Mouse (Mus musculus): Measurements from ENCODE around the gene Trp53bp1. TPM values are rescaled to one million over a fixed set of nuclear protein-coding genes. Genes with fewer than 3 reads are reported as not detected.
A peak's percentile ranks its signal among the peaks of the same experiment; 100 is the strongest.

Trp53bp1 gene
- total and polyA plus RNA-seq, 3 experiments, result 38.0 to 68.7 (median 55.2) TPM

GRCm38 (mm10) chr2:121153100-121153499 is 118.1 kb downstream of the Trp53bp1 start:
- in situ Hi-C loops (cut with MboI; ENCODE audit: low pct_ligation_motif_present, low pct_unique_long_range_greater_than_20kb, low sequenced_read_pairs), result no loop called here
- no peaks in the 10 kb centered on the region for H3K79me2 ChIP-seq (replicated peaks; ENCODE audit: control insufficient read depth, extremely low read depth, insufficient read depth, poor library complexity, severe bottlenecking)
- H3K4me3 ChIP-seq (replicated peaks in 1 of 3; ENCODE audit: low read depth in 2 of 3, low read length in 2 of 3, poor library complexity in 1 of 3), result no peak overlapping the region
- DNase-seq (ENCODE audit: extremely low read depth), result no peak
- dilution Hi-C loops (cut with MboI; ENCODE audit: extremely low pct_ligation_motif_present, extremely low pct_unique_long_range_greater_than_20kb, low sequenced_read_pairs), result no loop called here
- no peaks in the 10 kb centered on the region for H3K9me3 ChIP-seq (replicated peaks; ENCODE audit: low read length)
- no peak overlapping the region for H3K4me2 ChIP-seq (ENCODE audit: insufficient read depth, low read depth, poor library complexity, severe bottlenecking)
- H3K36me3 ChIP-seq (replicated peaks in 1 of 2; ENCODE audit: control insufficient read depth in 1 of 2, insufficient read depth in 1 of 2, low read length in 1 of 2), result peaks cover 32 to 75% of the 10 kb centered on the region in 2 experiments
- TF ChIP-seq CTCF (conservative IDR thresholded peaks at IDR 0.05 in 1 of 2, IDR thresholded peaks at IDR 0.05 in 1 of 2; ENCODE audit: low read depth in 2 of 2, low read length in 2 of 2) (peak in 1 of 2 experiments; percentile 44; a peak in 2 of 4 replicates), RAD21 (IDR thresholded peaks at IDR 0.05; ENCODE audit: low read depth, low read length) (peak; percentile 9), MYC (IDR thresholded peaks at IDR 0.05; ENCODE audit: low read depth, low read length) (no peak)
- H3K27me3 ChIP-seq (replicated peaks), result no peaks in the 10 kb centered on the region
- no peaks in the 10 kb centered on the region for H3K4me1 ChIP-seq (ENCODE audit: control insufficient read depth in 1 of 2, insufficient read depth in 2 of 2)
- no peak overlapping the region for H3K9ac ChIP-seq (ENCODE audit: insufficient read depth, low read depth)
- no peak overlapping the region for H3K27ac ChIP-seq (ENCODE audit: insufficient read depth, low read depth)

DNA sequence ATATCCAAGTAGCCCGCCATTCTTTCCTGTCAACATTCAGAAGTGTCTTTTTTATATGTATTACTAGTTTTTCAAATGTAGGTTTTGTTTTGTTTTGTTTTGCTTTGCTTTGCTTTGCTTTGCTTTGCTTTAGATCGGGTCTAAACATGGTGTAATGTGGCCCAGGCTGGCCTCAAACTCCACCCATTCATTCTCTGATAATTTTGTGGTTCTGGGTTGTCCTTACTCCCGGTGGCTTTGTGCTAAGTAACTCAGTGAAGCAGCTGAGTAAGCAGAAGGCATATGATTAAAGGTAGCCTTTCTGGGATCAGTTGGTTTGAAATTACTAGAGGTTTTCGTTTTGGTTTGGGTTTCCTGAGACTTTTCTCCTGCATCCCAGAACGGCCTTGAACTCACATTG is 121.5 kb downstream of the Trp53bp1 start:
- H3K36me3 ChIP-seq (replicated peaks in 1 of 2; ENCODE audit: control insufficient read depth in 1 of 2, insufficient read depth in 1 of 2, low read length in 1 of 2), result peaks cover 34 to 81% of the 10 kb centered on the region in 2 experiments
- no peak for TF ChIP-seq TCF12 (IDR thresholded peaks at IDR 0.05; ENCODE audit: low read depth, low read length)
- TF ChIP-seq BHLHE40 (IDR thresholded peaks at IDR 0.05; ENCODE audit: low read depth, low read length), result no peak
- TF ChIP-seq ZC3H11A (IDR thresholded peaks at IDR 0.05; ENCODE audit: low read depth, low read length), result no peak
- no peak for TF ChIP-seq MYC (IDR thresholded peaks at IDR 0.05; ENCODE audit: low read depth, low read length)
- TF ChIP-seq ETS1 (conservative IDR thresholded peaks at IDR 0.05; ENCODE audit: low read depth, low read length), result no peak
- no peak for TF ChIP-seq JUN (IDR thresholded peaks at IDR 0.05; ENCODE audit: insufficient read depth, low read depth, low read length)
- no peak for TF ChIP-seq CHD1 (IDR thresholded peaks at IDR 0.05; ENCODE audit: low read depth, low read length)
- no peak for TF ChIP-seq USF1 (IDR thresholded peaks at IDR 0.05; ENCODE audit: low read depth, low read length)
- TF ChIP-seq HCFC1 (IDR thresholded peaks at IDR 0.05; ENCODE audit: low read depth, low read length), result no peak
- no peak for TF ChIP-seq TBP (conservative IDR thresholded peaks at IDR 0.05; ENCODE audit: low read depth, low read length)
- TF ChIP-seq NELFE (IDR thresholded peaks at IDR 0.05; ENCODE audit: low read depth, low read length), result no peak
- TF ChIP-seq USF2 (conservative IDR thresholded peaks at IDR 0.05; ENCODE audit: low read depth, low read length), result no peak
- TF ChIP-seq SMC3 (IDR thresholded peaks at IDR 0.05; ENCODE audit: low read depth, low read length), result no peak
- no peak overlapping the region for H3K9ac ChIP-seq (ENCODE audit: insufficient read depth, low read depth)
- in situ Hi-C loops (cut with MboI; ENCODE audit: low pct_ligation_motif_present, low pct_unique_long_range_greater_than_20kb, low sequenced_read_pairs), result no loop called here
- H3K79me2 ChIP-seq (replicated peaks; ENCODE audit: control insufficient read depth, extremely low read depth, insufficient read depth, poor library complexity, severe bottlenecking), result no peaks in the 10 kb centered on the region
- H3K4me1 ChIP-seq (ENCODE audit: control insufficient read depth in 1 of 2, insufficient read depth in 2 of 2), result no peaks in the 10 kb centered on the region
- no peak for DNase-seq (ENCODE audit: extremely low read depth)
- no peaks in the 10 kb centered on the region for H3K9me3 ChIP-seq (replicated peaks; ENCODE audit: low read length)
- no peak overlapping the region for H3K4me3 ChIP-seq (replicated peaks in 1 of 3; ENCODE audit: low read depth in 2 of 3, low read length in 2 of 3, poor library complexity in 1 of 3)
- no peak overlapping the region for H3K4me2 ChIP-seq (ENCODE audit: insufficient read depth, low read depth, poor library complexity, severe bottlenecking)
- no peaks in the 10 kb centered on the region for H3K27me3 ChIP-seq (replicated peaks)
- no peak overlapping the region for H3K27ac ChIP-seq (ENCODE audit: insufficient read depth, low read depth)
- dilution Hi-C loops (cut with MboI; ENCODE audit: extremely low pct_ligation_motif_present, extremely low pct_unique_long_range_greater_than_20kb, low sequenced_read_pairs), result no loop called here

Other genes with a start within 250 kb of the Trp53bp1 start
- gene Epb42, start 234.3 kb downstream of the Trp53bp1 start, total RNA-seq (2012; rRNA removed), result not detected in 2 replicates
- not detected in 2 replicates for gene Epb42, start 234.3 kb downstream of the Trp53bp1 start, total RNA-seq (2014; rRNA removed)
- not detected in 2 replicates for gene Epb42, start 234.3 kb downstream of the Trp53bp1 start, polyA plus RNA-seq (2012; ENCODE audit: insufficient read length, low read depth)
- gene Tgm5, start 185.6 kb downstream of the Trp53bp1 start, total RNA-seq (2012; rRNA removed), result not detected in 2 replicates
- gene Tgm5, start 185.6 kb downstream of the Trp53bp1 start, total RNA-seq (2014; rRNA removed), result not detected in 2 replicates
- not detected in 2 replicates for gene Tgm5, start 185.6 kb downstream of the Trp53bp1 start, polyA plus RNA-seq (2012; ENCODE audit: insufficient read length, low read depth)
- gene Tgm7, start 161.6 kb downstream of the Trp53bp1 start, total RNA-seq (2012; rRNA removed), result not detected in 2 replicates
- not detected in 2 replicates for gene Tgm7, start 161.6 kb downstream of the Trp53bp1 start, total RNA-seq (2014; rRNA removed)
- gene Tgm7, start 161.6 kb downstream of the Trp53bp1 start, polyA plus RNA-seq (2012; ENCODE audit: insufficient read length, low read depth), result not detected in 2 replicates
- gene Adal, start 131.0 kb downstream of the Trp53bp1 start, total RNA-seq (2012; rRNA removed), result 7.3 and 8.1 TPM in 2 replicates
- gene Adal, start 131.0 kb downstream of the Trp53bp1 start, total RNA-seq (2014; rRNA removed), result 12.5 and 12.8 TPM in 2 replicates
- 10.0 and 10.4 TPM in 2 replicates for gene Adal, start 131.0 kb downstream of the Trp53bp1 start, polyA plus RNA-seq (2012; ENCODE audit: insufficient read length, low read depth)
- 9.3 and 10.6 TPM in 2 replicates for gene Lcmt2, start 130.8 kb downstream of the Trp53bp1 start, total RNA-seq (2012; rRNA removed)
- 5.7 and 6.4 TPM in 2 replicates for gene Lcmt2, start 130.8 kb downstream of the Trp53bp1 start, total RNA-seq (2014; rRNA removed)
- 11.7 and 12.3 TPM in 2 replicates for gene Lcmt2, start 130.8 kb downstream of the Trp53bp1 start, polyA plus RNA-seq (2012; ENCODE audit: insufficient read length, low read depth)
- gene Tubgcp4, start 100.8 kb downstream of the Trp53bp1 start, total RNA-seq (2012; rRNA removed), result 27.8 and 29.1 TPM in 2 replicates
- 31.0 and 35.1 TPM in 2 replicates for gene Tubgcp4, start 100.8 kb downstream of the Trp53bp1 start, total RNA-seq (2014; rRNA removed)
- 32.5 and 34.1 TPM in 2 replicates for gene Tubgcp4, start 100.8 kb downstream of the Trp53bp1 start, polyA plus RNA-seq (2012; ENCODE audit: insufficient read length, low read depth)
- gene Zscan29, start 100.3 kb downstream of the Trp53bp1 start, total RNA-seq (2012; rRNA removed), result 6.8 and 7.4 TPM in 2 replicates
- gene Zscan29, start 100.3 kb downstream of the Trp53bp1 start, total RNA-seq (2014; rRNA removed), result 4.9 and 5.4 TPM in 2 replicates
- 7.0 and 7.3 TPM in 2 replicates for gene Zscan29, start 100.3 kb downstream of the Trp53bp1 start, polyA plus RNA-seq (2012; ENCODE audit: insufficient read length, low read depth)
- 0.38 and 0.92 TPM in 2 replicates for gene Map1a, start 18.2 kb upstream of the Trp53bp1 start, total RNA-seq (2012; rRNA removed)
- 0.11 and 0.16 TPM in 2 replicates for gene Map1a, start 18.2 kb upstream of the Trp53bp1 start, total RNA-seq (2014; rRNA removed)
- gene Map1a, start 18.2 kb upstream of the Trp53bp1 start, polyA plus RNA-seq (2012; ENCODE audit: insufficient read length, low read depth), result 7.2 and 7.3 TPM in 2 replicates
- gene Ppip5k1, start 84.0 kb upstream of the Trp53bp1 start, total RNA-seq (2012; rRNA removed), result 11.0 and 11.9 TPM in 2 replicates
- 4.5 and 4.6 TPM in 2 replicates for gene Ppip5k1, start 84.0 kb upstream of the Trp53bp1 start, total RNA-seq (2014; rRNA removed)
- 10.4 and 12.3 TPM in 2 replicates for gene Ppip5k1, start 84.0 kb upstream of the Trp53bp1 start, polyA plus RNA-seq (2012; ENCODE audit: insufficient read length, low read depth)
- gene Ckmt1, start 86.3 kb upstream of the Trp53bp1 start, total RNA-seq (2012; rRNA removed), result 3.8 and 3.9 TPM in 2 replicates
- gene Ckmt1, start 86.3 kb upstream of the Trp53bp1 start, total RNA-seq (2014; rRNA removed), result 0.43 TPM in 1 of 2 replicates, not detected in the other
- 2.6 and 5.1 TPM in 2 replicates for gene Ckmt1, start 86.3 kb upstream of the Trp53bp1 start, polyA plus RNA-seq (2012; ENCODE audit: insufficient read length, low read depth)
- gene Strc, start 115.8 kb upstream of the Trp53bp1 start, total RNA-seq (2012; rRNA removed), result 4.8 and 6.3 TPM in 2 replicates
- 1.6 and 2.0 TPM in 2 replicates for gene Strc, start 115.8 kb upstream of the Trp53bp1 start, total RNA-seq (2014; rRNA removed)
- gene Strc, start 115.8 kb upstream of the Trp53bp1 start, polyA plus RNA-seq (2012; ENCODE audit: insufficient read length, low read depth), result 6.2 and 9.2 TPM in 2 replicates
- gene Pdia3, start 142.4 kb upstream of the Trp53bp1 start, total RNA-seq (2012; rRNA removed), result 54.5 and 86.7 TPM in 2 replicates
- gene Pdia3, start 142.4 kb upstream of the Trp53bp1 start, total RNA-seq (2014; rRNA removed), result 169 and 184 TPM in 2 replicates
- 356 and 406 TPM in 2 replicates for gene Pdia3, start 142.4 kb upstream of the Trp53bp1 start, polyA plus RNA-seq (2012; ENCODE audit: insufficient read length, low read depth)
- gene Catsper2, start 142.4 kb upstream of the Trp53bp1 start, total RNA-seq (2012; rRNA removed), result 0.89 and 1.5 TPM in 2 replicates
- 1.2 and 2.2 TPM in 2 replicates for gene Catsper2, start 142.4 kb upstream of the Trp53bp1 start, total RNA-seq (2014; rRNA removed)
- 1.8 TPM in 2 replicates for gene Catsper2, start 142.4 kb upstream of the Trp53bp1 start, polyA plus RNA-seq (2012; ENCODE audit: insufficient read length, low read depth)
- 0.38 and 1.4 TPM in 2 replicates for gene Ell3, start 172.9 kb upstream of the Trp53bp1 start, total RNA-seq (2012; rRNA removed)
- 2.1 and 2.3 TPM in 2 replicates for gene Ell3, start 172.9 kb upstream of the Trp53bp1 start, total RNA-seq (2014; rRNA removed)
- gene Ell3, start 172.9 kb upstream of the Trp53bp1 start, polyA plus RNA-seq (2012; ENCODE audit: insufficient read length, low read depth), result 1.0 and 1.5 TPM in 2 replicates
- gene Serf2, start 177.8 kb upstream of the Trp53bp1 start, total RNA-seq (2012; rRNA removed), result 164 and 189 TPM in 2 replicates
- gene Serf2, start 177.8 kb upstream of the Trp53bp1 start, total RNA-seq (2014; rRNA removed), result 116 TPM in 2 replicates
- 222 and 255 TPM in 2 replicates for gene Serf2, start 177.8 kb upstream of the Trp53bp1 start, polyA plus RNA-seq (2012; ENCODE audit: insufficient read length, low read depth)
- gene Hypk, start 181.9 kb upstream of the Trp53bp1 start, total RNA-seq (2012; rRNA removed), result 15.4 and 23.2 TPM in 2 replicates
- 11.7 and 13.3 TPM in 2 replicates for gene Hypk, start 181.9 kb upstream of the Trp53bp1 start, total RNA-seq (2014; rRNA removed)
- gene Hypk, start 181.9 kb upstream of the Trp53bp1 start, polyA plus RNA-seq (2012; ENCODE audit: insufficient read length, low read depth), result 119 and 174 TPM in 2 replicates
- gene Serinc4, start 185.4 kb upstream of the Trp53bp1 start, total RNA-seq (2012; rRNA removed), result 0.89 and 1.0 TPM in 2 replicates
- gene Serinc4, start 185.4 kb upstream of the Trp53bp1 start, total RNA-seq (2014; rRNA removed), result 0.17 TPM in 1 of 2 replicates, not detected in the other
- 0.29 and 1.2 TPM in 2 replicates for gene Serinc4, start 185.4 kb upstream of the Trp53bp1 start, polyA plus RNA-seq (2012; ENCODE audit: insufficient read length, low read depth)
- 15.6 and 17.3 TPM in 2 replicates for gene Mfap1b, start 202.7 kb upstream of the Trp53bp1 start, total RNA-seq (2012; rRNA removed)
- gene Mfap1b, start 202.7 kb upstream of the Trp53bp1 start, total RNA-seq (2014; rRNA removed), result 24.3 TPM in 2 replicates
- gene Mfap1b, start 202.7 kb upstream of the Trp53bp1 start, polyA plus RNA-seq (2012; ENCODE audit: insufficient read length, low read depth), result 29.7 and 33.2 TPM in 2 replicates
- 14.0 and 16.8 TPM in 2 replicates for gene Mfap1a, start 235.3 kb upstream of the Trp53bp1 start, total RNA-seq (2012; rRNA removed)
- gene Mfap1a, start 235.3 kb upstream of the Trp53bp1 start, total RNA-seq (2014; rRNA removed), result 13.5 and 13.7 TPM in 2 replicates
- 23.7 and 27.3 TPM in 2 replicates for gene Mfap1a, start 235.3 kb upstream of the Trp53bp1 start, polyA plus RNA-seq (2012; ENCODE audit: insufficient read length, low read depth)
- gene Wdr76, start 235.3 kb upstream of the Trp53bp1 start, total RNA-seq (2012; rRNA removed), result 17.4 and 20.6 TPM in 2 replicates
- 28.6 and 29.9 TPM in 2 replicates for gene Wdr76, start 235.3 kb upstream of the Trp53bp1 start, total RNA-seq (2014; rRNA removed)
- gene Wdr76, start 235.3 kb upstream of the Trp53bp1 start, polyA plus RNA-seq (2012; ENCODE audit: insufficient read length, low read depth), result 22.7 and 26.9 TPM in 2 replicates